Mouse (Mus musculus): ENCODE results near the gene Gm8265.
"Not testable (repeated sequence)": the region's sequence is repeated elsewhere in the genome, so short reads cannot be mapped to it uniquely, and the experiment has no call there.

The Gm8265 gene

GRCm38 (mm10) chr14:5632928-5633327, at the start of gene Gm8265:
Gene Gm8265 (minus strand): TSS chr14:5633028.
- not testable (repeated sequence) for DNase-seq (ENCODE audit: low spot score)
